Mouse (Mus musculus) spleen, adult 2 months (tissue): ENCODE measurements around the gene H2-T24. TPM values are rescaled to one million over a fixed set of nuclear protein-coding genes. Genes with fewer than 3 reads are reported as not detected.
A peak's percentile ranks its signal among the peaks of the same experiment; 100 is the strongest.

Experiments used
- DNase-seq, 2 experiments: peaks; one replicate each; pipeline versions ENCODE4 v3.0.0 to v3.0.0-alpha.2; 2012 to 2021; ENCODE audit warnings: low spot score in 2 of 2, low read depth in 1 of 2
- H3K27ac ChIP-seq: fragments of 200-500 bp; 2 replicates; pipeline ENCODE4 v1.5.1; 2012; ENCODE audit warnings: low read length, inconsistent platforms; ENCODE audit not compliant: insufficient read depth
- H3K27me3 ChIP-seq: fragments of 200-500 bp; 2 replicates; pipeline ENCODE4 v1.6.1; 2012; ENCODE audit warnings: mild to moderate bottlenecking, moderate library complexity, low read length, inconsistent platforms; ENCODE audit not compliant: control insufficient read depth, insufficient read depth
- H3K36me3 ChIP-seq: fragments of 200-500 bp; 2 replicates; pipeline ENCODE4 v1.6.1; 2012; ENCODE audit warnings: mild to moderate bottlenecking, low read length, inconsistent platforms; ENCODE audit not compliant: control insufficient read depth, insufficient read depth
- H3K4me1 ChIP-seq: fragments of 200-500 bp; 2 replicates; pipeline ENCODE4 v1.6.1; 2011; ENCODE audit warnings: inconsistent platforms; ENCODE audit not compliant: control insufficient read depth, insufficient read depth, insufficient read length
- H3K4me3 ChIP-seq: fragments of 200-500 bp; 2 replicates; pipeline ENCODE4 v1.5.1; 2011; ENCODE audit warnings: mild to moderate bottlenecking, inconsistent platforms; ENCODE audit not compliant: insufficient read depth, insufficient read length; ENCODE audit errors: extremely low read depth
- CTCF ChIP-seq: fragments of 200-500 bp; IDR thresholded peaks from 2 replicates; pipeline ENCODE4 v1.5.1; 2011; ENCODE audit warnings: mild to moderate bottlenecking, inconsistent platforms; ENCODE audit not compliant: insufficient read depth, insufficient read length, insufficient replicate concordance; ENCODE audit errors: extremely low read depth
- POLR2A ChIP-seq: fragments of 200-500 bp; IDR thresholded peaks from 2 replicates; pipeline ENCODE4 v1.6.1; 2011; ENCODE audit warnings: low read depth, low read length, inconsistent platforms
- WGBS: fragments of 180-500 bp; shearing (Covaris S2); methylation state at CpG from one replicate; pipeline ENCODE4 v1.1.7; 2018; 5-methylcytosine and 5-hydroxymethylcytosine counted together
- polyA plus RNA-seq: library from polyadenylated mRNA; depleted of rRNA; stranded (reverse); fragments of >200 nt; gene quantifications from 2 replicates; pipeline ENCODE4 v1.2.3, GENCODE M21; 2012

The H2-T24 gene
- polyA plus RNA-seq, 1 experiment = 19.1 TPM

- Histone ChIP-seq H3K27ac (peak within 1 kb of the TSS; percentile 96), H3K4me3 (peak within 1 kb of the TSS; percentile 96), H3K36me3 (peaks cover 8% of the 10 kb centered on the region), H3K27me3 (no peaks in the 10 kb centered on the region), H3K4me1 (peaks cover 8% of the 10 kb centered on the region; the same call in 1 of the 2 replicates)
- peak; percentile 78 to 82 for DNase-seq
- TF ChIP-seq POLR2A (no peak), CTCF (peak; percentile 20; the same call in 1 of the 2 replicates)
- 1% methylated on average over 109 of the region's 109 CpGs for WGBS
Observed at GRCm38 (mm10) chr17:35979401-35980362, 40.7 kb downstream of the H2-T24 start, which contains the start of the genes Gnl1 and Prr3. Gnl1 (plus strand) TSS chr17:35979851. Prr3 (minus strand) TSS chr17:35980236.

DNA sequence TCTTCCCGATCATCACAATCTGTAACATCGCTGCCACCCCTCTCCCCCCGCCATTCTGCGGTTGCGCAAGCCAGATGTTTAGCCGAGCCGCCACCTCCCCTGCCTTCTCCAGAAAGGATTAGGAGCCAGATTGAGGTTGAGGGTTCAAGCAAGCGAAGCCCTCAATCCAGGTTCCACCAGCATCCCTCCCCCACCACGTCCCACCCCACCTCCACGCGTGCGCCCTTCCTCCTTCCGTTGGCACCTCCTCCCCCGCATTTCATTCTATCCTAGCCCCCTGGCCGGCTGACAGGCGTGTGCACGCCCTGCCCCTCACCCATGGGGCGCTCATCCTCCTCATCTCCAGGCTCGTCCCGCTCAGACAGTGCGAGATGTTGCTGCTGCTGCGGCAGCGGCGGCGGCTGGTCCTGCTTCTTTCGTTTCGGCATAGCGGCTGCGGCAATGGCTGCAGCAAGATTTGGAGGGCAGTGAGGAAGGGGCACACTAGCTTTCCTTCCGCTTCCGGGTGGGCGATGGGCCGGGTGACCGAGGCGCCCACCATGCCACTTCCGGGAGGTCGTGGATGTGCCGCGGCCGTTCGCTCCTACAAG is 41.5 kb downstream of the H2-T24 start:
- H3K4me1 ChIP-seq = peaks cover 8% of the 10 kb centered on the region; the same call in 1 of the 2 replicates
- 1% methylated on average over 41 of the region's 41 CpGs for WGBS
- peak overlapping the region; percentile 96 for H3K27ac ChIP-seq
- TF ChIP-seq POLR2A (no peak), CTCF (no peak)
- H3K36me3 ChIP-seq = peaks cover 12% of the 10 kb centered on the region
- peak overlapping the region; percentile 96 for H3K4me3 ChIP-seq
- no peak for DNase-seq
- H3K27me3 ChIP-seq = no peaks in the 10 kb centered on the region

DNA sequence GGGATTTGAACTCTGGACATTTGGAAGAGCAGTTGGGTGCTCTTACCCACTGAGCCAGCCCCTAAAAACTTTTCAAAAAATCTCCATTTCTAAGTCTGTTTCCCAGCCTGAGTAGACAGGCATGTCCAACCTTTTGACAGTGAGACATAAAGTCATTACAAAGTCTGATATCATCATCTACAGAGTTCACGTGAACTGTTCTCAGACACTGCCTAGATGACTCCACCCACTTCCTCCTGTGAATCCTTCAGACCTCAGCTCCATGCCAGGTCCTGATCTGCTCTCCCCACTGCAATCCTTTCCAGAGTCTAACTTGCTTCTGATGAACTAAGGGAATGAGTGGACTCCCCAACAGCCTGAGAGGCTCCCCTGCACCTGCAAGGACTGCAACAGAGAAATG is 48.2 kb downstream of the H2-T24 start:
- no peak overlapping the region for H3K4me3 ChIP-seq
- TF ChIP-seq CTCF = no peak
- no peak for TF ChIP-seq POLR2A
- no peak overlapping the region for H3K27ac ChIP-seq
- H3K4me1 ChIP-seq = peaks cover 10% of the 10 kb centered on the region
- H3K27me3 ChIP-seq = no peaks in the 10 kb centered on the region
- DNase-seq = no peak
- 19% methylated on average over 1 of the region's 1 CpGs for WGBS
- peaks cover 9% of the 10 kb centered on the region for H3K36me3 ChIP-seq

GRCm38 (mm10) chr17:35969418-35970389 is 50.7 kb downstream of the H2-T24 start, which contains the start of gene Abcf1:
Abcf1 (minus strand) TSS chr17:35969761.
- Histone ChIP-seq H3K4me1 (peaks cover 10% of the 10 kb centered on the region), H3K27me3 (no peaks in the 10 kb centered on the region), H3K36me3 (peaks cover 10% of the 10 kb centered on the region), H3K4me3 (peak within 1 kb of the TSS; percentile 80), H3K27ac (peak within 1 kb of the TSS; percentile 77)
- no peak for TF ChIP-seq CTCF
- TF ChIP-seq POLR2A = peak; percentile 55; the same call in 1 of the 2 replicates
- 1% methylated on average over 68 of the region's 68 CpGs for WGBS
- DNase-seq = peak; percentile 95 to 99

DNA sequence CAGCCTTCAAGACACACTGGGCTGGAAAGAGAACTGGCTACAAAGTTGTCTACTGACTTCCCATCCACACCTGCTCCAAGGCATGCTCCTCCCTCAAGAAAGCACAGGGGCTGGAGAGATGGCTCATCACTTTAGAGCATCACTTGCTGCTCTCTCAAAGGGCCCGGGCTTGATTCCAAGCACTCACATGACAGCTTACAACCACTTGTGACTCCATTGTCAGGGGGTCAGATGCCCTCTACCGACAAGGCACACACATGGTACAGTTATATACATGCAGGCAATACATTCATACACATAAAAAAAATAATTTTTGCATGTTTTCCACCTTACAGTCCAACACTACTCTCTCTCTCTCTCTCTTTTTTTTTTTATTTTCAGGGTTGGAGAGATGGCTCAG is 52.7 kb downstream of the H2-T24 start:
- DNase-seq = no peak
- Histone ChIP-seq H3K27ac (no peak overlapping the region), H3K4me1 (peaks cover 10% of the 10 kb centered on the region), H3K27me3 (no peaks in the 10 kb centered on the region), H3K4me3 (no peak overlapping the region), H3K36me3 (peaks cover 18% of the 10 kb centered on the region)
- TF ChIP-seq CTCF (no peak), POLR2A (no peak)
- 88% methylated on average over 2 of the region's 2 CpGs for WGBS

GRCm38 (mm10) chr17:35963279-35963678 is 57.1 kb downstream of the H2-T24 start:
- Histone ChIP-seq H3K4me1 (no peaks in the 10 kb centered on the region), H3K36me3 (peaks cover 51% of the 10 kb centered on the region), H3K27me3 (no peaks in the 10 kb centered on the region), H3K27ac (no peak overlapping the region), H3K4me3 (no peak overlapping the region)
- 94% methylated on average over 10 of the region's 10 CpGs for WGBS
- DNase-seq = no peak
- no peak for TF ChIP-seq POLR2A
